Mouse (Mus musculus) heart, adult 10 weeks (tissue): ENCODE results near the gene Gabrg2. TPM values are rescaled to one million over a fixed set of nuclear protein-coding genes. Genes with fewer than 3 reads are reported as not detected.

ENCODE experiments used
- polyA plus RNA-seq: library from polyadenylated mRNA; stranded (reverse); fragments of 350-450 nt; fragmentation: Illumina TruSeq; extraction: RNeasy Lipid Tissue Mini Kit (QIAGEN cat#74804); gene quantifications from one replicate; pipeline ENCODE4 v1.2.3, GENCODE M21; 2014; ENCODE audit warnings: low read depth, low replicate concordance

Gene Gabrg2
- polyA plus RNA-seq = not detected

DNA sequence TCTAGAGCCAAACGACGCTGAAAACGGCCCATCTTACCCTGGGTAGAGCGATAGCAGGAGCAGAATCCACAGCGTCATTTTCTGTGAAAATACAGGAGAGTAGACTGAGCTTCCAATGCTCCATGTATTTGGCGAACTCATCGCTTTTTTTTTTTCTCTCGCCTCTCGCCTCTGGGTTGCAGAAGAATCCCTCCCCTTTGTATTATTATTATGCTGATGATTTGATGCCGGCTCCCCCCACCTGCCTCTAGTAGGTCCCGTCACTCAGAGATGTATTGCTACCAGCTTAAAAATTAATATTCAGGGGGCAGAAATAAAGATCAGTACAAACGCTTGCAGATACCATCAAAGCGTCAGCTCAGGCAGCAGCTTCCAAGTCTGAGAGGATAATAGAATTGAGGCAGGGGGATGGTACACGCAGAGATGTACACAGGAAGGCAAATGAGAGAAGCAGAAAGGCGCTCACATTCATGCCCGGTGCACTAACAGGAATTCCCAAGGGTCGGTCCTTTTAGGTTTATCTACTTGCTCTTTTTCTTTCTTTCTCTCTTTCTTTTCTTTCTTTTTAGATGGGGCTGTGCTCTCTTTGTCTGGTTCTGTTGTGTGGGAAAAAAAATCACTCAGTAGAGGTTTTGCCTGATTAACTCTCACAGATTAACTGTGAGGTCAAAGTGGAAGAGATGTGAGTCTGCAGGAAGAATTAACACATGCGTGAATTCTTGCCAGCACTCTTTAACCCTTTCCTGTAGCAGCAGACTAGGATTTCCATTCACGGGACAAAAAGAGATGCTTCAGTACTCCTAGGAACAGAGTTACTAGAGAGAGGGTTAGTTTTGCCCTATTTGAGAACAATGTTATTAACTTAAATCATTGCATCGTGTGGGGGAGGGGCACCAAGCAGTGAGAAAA lies at the start of gene Gabrg2:
Gene Gabrg2 (minus strand): TSS at position 668 of the 909 bp plus-strand sequence.

Other genes starting within 250 kb of the Gabrg2 start
- not detected for gene Gabra1, start 182.1 kb upstream of the Gabrg2 start, polyA plus RNA-seq